Mouse (Mus musculus) heart, embryonic 13.5 days (tissue): Measurements from ENCODE around the gene Slc25a21. TPM values are rescaled to one million over a fixed set of nuclear protein-coding genes. Genes with fewer than 3 reads are reported as not detected.

Experiments
- ATAC-seq: fragments of 200-750 bp; cut with Nextera tagmentation; 2 replicates; pipeline ENCODE4 v1.8.0; 2017; ENCODE audit warnings: moderate TSS enrichment; ENCODE audit not compliant: insufficient number of reproducible peaks, low FRiP score, low TSS enrichment; ENCODE audit errors: extremely low read depth
- H3K27ac ChIP-seq: fragments of 300-500 bp; sonication (generic); replicated peaks from 2 replicates; pipeline ENCODE4 v1.5.1; 2015; ENCODE audit warnings: moderate library complexity, mild to moderate bottlenecking, inconsistent platforms
- H3K27me3 ChIP-seq: fragments of 300-500 bp; sonication (generic); replicated peaks from 2 replicates; pipeline ENCODE4 v1.6.1; 2015; ENCODE audit warnings: mild to moderate bottlenecking, inconsistent platforms
- H3K36me3 ChIP-seq: fragments of 300-500 bp; sonication (generic); 2 replicates; pipeline ENCODE4 v1.6.1; 2015; ENCODE audit warnings: mild to moderate bottlenecking, inconsistent platforms
- H3K4me1 ChIP-seq: fragments of 300-500 bp; sonication (generic); 2 replicates; pipeline ENCODE4 v1.6.1; 2015; ENCODE audit warnings: inconsistent platforms
- H3K4me2 ChIP-seq: fragments of 300-500 bp; sonication (generic); 2 replicates; pipeline ENCODE4 v1.6.1; 2015; ENCODE audit warnings: inconsistent platforms, mild to moderate bottlenecking, moderate library complexity
- H3K4me3 ChIP-seq: fragments of 300-500 bp; sonication (generic); 2 replicates; pipeline ENCODE4 v1.5.1; 2015; ENCODE audit warnings: moderate library complexity, mild to moderate bottlenecking, inconsistent platforms
- H3K9ac ChIP-seq: fragments of 300-500 bp; sonication (generic); 2 replicates; pipeline ENCODE4 v1.6.1; 2015; ENCODE audit warnings: inconsistent platforms, mild to moderate bottlenecking, moderate library complexity
- H3K9me3 ChIP-seq: fragments of 300-500 bp; sonication (generic); 2 replicates; pipeline ENCODE4 v1.6.1; 2016; ENCODE audit warnings: inconsistent platforms
- WGBS: fragments of 180-500 bp; shearing (Covaris S2); methylation state at CpG from one replicate; pipeline ENCODE4 v1.1.7; 2015; ENCODE audit warnings: mixed read lengths; 5-methylcytosine and 5-hydroxymethylcytosine counted together
- polyA plus RNA-seq: library from polyadenylated mRNA; unstranded; fragments of >200 nt; fragmentation: Nextera tagmentation; extraction: Ambion mirVana; gene quantifications from 2 replicates; pipeline ENCODE4 v1.2.1, GENCODE M21; 2015

The Slc25a21 gene
- polyA plus RNA-seq, 1 experiment from 2014 or later, result 0.68 TPM

GRCm38 (mm10) chr12:57100549-57100948 lies 96.7 kb downstream of the Slc25a21 start:
- no peak for ATAC-seq
- H3K27ac ChIP-seq, result no peak overlapping the region
- 0 out of 2 replicates have a peak, but pooled peaks cover 4% of the 10 kb centered on the region for H3K9me3 ChIP-seq
- H3K4me3 ChIP-seq, result no peak overlapping the region
- H3K36me3 ChIP-seq, result no peaks in the 10 kb centered on the region
- H3K4me2 ChIP-seq, result no peak overlapping the region
- H3K9ac ChIP-seq, result no peak overlapping the region
- 83% methylated on average over 4 of the region's 4 CpGs for WGBS
- H3K27me3 ChIP-seq, result no peaks in the 10 kb centered on the region
- no peaks in the 10 kb centered on the region for H3K4me1 ChIP-seq

GRCm38 (mm10) chr12:57099066-57099465 lies 98.2 kb downstream of the Slc25a21 start:
- H3K4me3 ChIP-seq, result no peak overlapping the region
- no peak overlapping the region for H3K9ac ChIP-seq
- no peaks in the 10 kb centered on the region for H3K4me1 ChIP-seq
- H3K36me3 ChIP-seq, result no peaks in the 10 kb centered on the region
- 50% methylated on average over 3 of the region's 3 CpGs for WGBS
- 0 out of 2 replicates have a peak, but pooled peaks cover 4% of the 10 kb centered on the region for H3K9me3 ChIP-seq
- ATAC-seq, result no peak
- H3K27ac ChIP-seq, result no peak overlapping the region
- no peak overlapping the region for H3K4me2 ChIP-seq
- no peaks in the 10 kb centered on the region for H3K27me3 ChIP-seq

- H3K4me3 ChIP-seq, result no peak overlapping the region
- WGBS, result 76% methylated on average over 5 of the region's 5 CpGs
Measured at GRCm38 (mm10) chr12:57098371-57098770, 98.9 kb downstream of the Slc25a21 start.

GRCm38 (mm10) chr12:57093107-57093506 lies 104.2 kb downstream of the Slc25a21 start:
- ATAC-seq, result no peak
- WGBS, result 36% methylated on average over 5 of the region's 5 CpGs

More at GRCm38 (mm10) chr12:57098371-57098770, 98.9 kb downstream of the Slc25a21 start:
- 0 out of 2 replicates have a peak, but pooled peaks cover 4% of the 10 kb centered on the region for H3K9me3 ChIP-seq
- no peaks in the 10 kb centered on the region for H3K36me3 ChIP-seq
- H3K4me1 ChIP-seq, result no peaks in the 10 kb centered on the region
- no peak for ATAC-seq
- no peak overlapping the region for H3K9ac ChIP-seq
- no peaks in the 10 kb centered on the region for H3K27me3 ChIP-seq
- no peak overlapping the region for H3K27ac ChIP-seq
- no peak overlapping the region for H3K4me2 ChIP-seq

GRCm38 (mm10) chr12:57084519-57084918 lies 112.8 kb downstream of the Slc25a21 start:
- no peaks in the 10 kb centered on the region for H3K9me3 ChIP-seq
- 62% methylated on average over 3 of the region's 3 CpGs for WGBS
- no peak overlapping the region for H3K27ac ChIP-seq
- H3K9ac ChIP-seq, result no peak overlapping the region
- no peaks in the 10 kb centered on the region for H3K36me3 ChIP-seq
- no peaks in the 10 kb centered on the region for H3K27me3 ChIP-seq
- H3K4me2 ChIP-seq, result no peak overlapping the region
- no peak for ATAC-seq
- H3K4me3 ChIP-seq, result no peak overlapping the region
- H3K4me1 ChIP-seq, result no peaks in the 10 kb centered on the region

More at GRCm38 (mm10) chr12:57093107-57093506, 104.2 kb downstream of the Slc25a21 start:
- no peak overlapping the region for H3K27ac ChIP-seq
- H3K36me3 ChIP-seq, result no peaks in the 10 kb centered on the region
- no peak overlapping the region for H3K4me3 ChIP-seq
- H3K9ac ChIP-seq, result no peak overlapping the region
- H3K4me2 ChIP-seq, result no peak overlapping the region
- H3K9me3 ChIP-seq, result no peaks in the 10 kb centered on the region
- no peaks in the 10 kb centered on the region for H3K4me1 ChIP-seq
- no peaks in the 10 kb centered on the region for H3K27me3 ChIP-seq

- WGBS, result 84% methylated on average over 5 of the region's 5 CpGs
- H3K27me3 ChIP-seq, result no peaks in the 10 kb centered on the region
- no peaks in the 10 kb centered on the region for H3K36me3 ChIP-seq
- H3K4me1 ChIP-seq, result no peaks in the 10 kb centered on the region
- no peak overlapping the region for H3K27ac ChIP-seq
- no peaks in the 10 kb centered on the region for H3K9me3 ChIP-seq
- ATAC-seq, result no peak
- H3K4me3 ChIP-seq, result no peak overlapping the region
- no peak overlapping the region for H3K4me2 ChIP-seq
- H3K9ac ChIP-seq, result no peak overlapping the region
Measured at GRCm38 (mm10) chr12:57083533-57083932, 113.7 kb downstream of the Slc25a21 start.

GRCm38 (mm10) chr12:57076606-57077005 lies 120.7 kb downstream of the Slc25a21 start:
- 70% methylated on average over 4 of the region's 4 CpGs for WGBS
- ATAC-seq, result no peak
- Histone ChIP-seq H3K9ac (no peak overlapping the region), H3K27ac (no peak overlapping the region), H3K4me1 (no peaks in the 10 kb centered on the region), H3K4me3 (no peak overlapping the region), H3K27me3 (no peaks in the 10 kb centered on the region), H3K4me2 (no peak overlapping the region), H3K36me3 (no peaks in the 10 kb centered on the region), H3K9me3 (no peaks in the 10 kb centered on the region)

- Histone ChIP-seq H3K36me3 (no peaks in the 10 kb centered on the region), H3K4me3 (no peak overlapping the region), H3K4me1 (no peaks in the 10 kb centered on the region), H3K4me2 (no peak overlapping the region), H3K9ac (no peak overlapping the region), H3K9me3 (no peaks in the 10 kb centered on the region), H3K27ac (no peak overlapping the region), H3K27me3 (no peaks in the 10 kb centered on the region)
- 87% methylated on average over 2 of the region's 2 CpGs for WGBS
- no peak for ATAC-seq
Measured at GRCm38 (mm10) chr12:57072616-57073015, 124.7 kb downstream of the Slc25a21 start.

- no peak for ATAC-seq
- H3K27ac ChIP-seq, result no peak overlapping the region
- no peak overlapping the region for H3K4me3 ChIP-seq
- 53% methylated on average over 5 of the region's 5 CpGs for WGBS
- no peaks in the 10 kb centered on the region for H3K36me3 ChIP-seq
- no peaks in the 10 kb centered on the region for H3K4me1 ChIP-seq
- H3K27me3 ChIP-seq, result no peaks in the 10 kb centered on the region
- no peak overlapping the region for H3K9ac ChIP-seq
- H3K9me3 ChIP-seq, result no peaks in the 10 kb centered on the region
- no peak overlapping the region for H3K4me2 ChIP-seq
Measured at GRCm38 (mm10) chr12:57068607-57069006, 128.7 kb downstream of the Slc25a21 start.

- Histone ChIP-seq H3K4me2 (no peak overlapping the region), H3K4me1 (no peaks in the 10 kb centered on the region), H3K27ac (no peak overlapping the region), H3K9me3 (no peaks in the 10 kb centered on the region), H3K9ac (no peak overlapping the region), H3K27me3 (no peaks in the 10 kb centered on the region), H3K36me3 (no peaks in the 10 kb centered on the region), H3K4me3 (no peak overlapping the region)
- 75% methylated on average over 4 of the region's 4 CpGs for WGBS
- no peak for ATAC-seq
Measured at GRCm38 (mm10) chr12:57019737-57020136, 177.5 kb downstream of the Slc25a21 start.

GRCm38 (mm10) chr12:57016845-57017244 lies 180.4 kb downstream of the Slc25a21 start:
- no peak overlapping the region for H3K4me3 ChIP-seq
- no peaks in the 10 kb centered on the region for H3K9me3 ChIP-seq
- H3K4me1 ChIP-seq, result no peaks in the 10 kb centered on the region
- H3K36me3 ChIP-seq, result no peaks in the 10 kb centered on the region
- H3K27ac ChIP-seq, result no peak overlapping the region
- 74% methylated on average over 3 of the region's 3 CpGs for WGBS
- H3K27me3 ChIP-seq, result no peaks in the 10 kb centered on the region
- H3K4me2 ChIP-seq, result no peak overlapping the region
- no peak overlapping the region for H3K9ac ChIP-seq
- ATAC-seq, result no peak

- H3K4me3 ChIP-seq, result no peak overlapping the region
- no peaks in the 10 kb centered on the region for H3K4me1 ChIP-seq
- no peak overlapping the region for H3K4me2 ChIP-seq
- H3K27ac ChIP-seq, result no peak overlapping the region
- H3K9me3 ChIP-seq, result no peaks in the 10 kb centered on the region
- H3K36me3 ChIP-seq, result no peaks in the 10 kb centered on the region
- 77% methylated on average over 3 of the region's 3 CpGs for WGBS
- no peak for ATAC-seq
- no peak overlapping the region for H3K9ac ChIP-seq
- no peaks in the 10 kb centered on the region for H3K27me3 ChIP-seq
Measured at GRCm38 (mm10) chr12:57016324-57016723, 180.9 kb downstream of the Slc25a21 start.
